Mouse (Mus musculus) activated CD4-positive, CD25-positive, alpha-beta regulatory T cell (primary cell): Measurements from ENCODE around the gene Cdrt4. TPM values are rescaled to one million over a fixed set of nuclear protein-coding genes. Genes with fewer than 3 reads are reported as not detected.

Experiments
- polyA plus RNA-seq, 2 experiments: library from polyadenylated mRNA; unstranded; fragments of 100-300 nt; shearing (Covaris generic); gene quantifications; one replicate each; pipeline ENCODE4 v1.2.1; 2017

Gene Cdrt4
- polyA plus RNA-seq = not detected

DNA sequence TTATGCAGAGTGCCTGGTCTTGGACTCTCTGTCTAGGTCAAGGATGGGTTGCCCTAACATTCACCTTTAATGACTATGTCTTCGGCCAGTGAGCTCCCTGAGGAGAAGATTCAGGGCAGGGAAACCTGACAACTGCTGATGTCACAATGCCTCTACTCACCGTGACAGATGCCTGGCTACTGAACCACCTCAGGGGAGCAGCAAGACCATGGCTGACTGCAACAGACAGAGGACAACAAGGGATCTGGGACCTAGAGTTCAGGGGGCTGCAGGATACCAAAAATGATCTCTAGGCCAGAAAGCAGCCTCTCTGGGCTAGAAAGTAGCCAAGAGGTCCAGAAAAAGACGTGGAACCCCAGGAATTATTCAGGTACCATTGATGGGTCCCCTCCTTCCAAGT, at the start of gene Cdrt4:
Cdrt4 (plus strand) TSS at position 182 of the 400 bp plus-strand sequence.

Other genes with a start within 250 kb of the Cdrt4 start
- gene Zfp287, start 219.3 kb upstream of the Cdrt4 start, polyA plus RNA-seq = 10 to 100 TPM; 15.2 to 31.2 TPM
- gene Gm10428, start 198.1 kb upstream of the Cdrt4 start, polyA plus RNA-seq = not detected
- gene Zfp286, start 161.7 kb upstream of the Cdrt4 start, polyA plus RNA-seq = 1 to 10 TPM in 1 of 2 experiments, under 1 TPM in 1; 0.98 to 3.0 TPM
- gene Trim16, start 131.0 kb upstream of the Cdrt4 start, polyA plus RNA-seq = 1 to 10 TPM in 1 of 2 experiments, under 1 TPM in 1; 0.89 to 5.5 TPM
- 1 to 10 TPM in 1 of 2 experiments, under 1 TPM in 1; 0.48 to 2.9 TPM for gene Fbxw10, start 104.1 kb upstream of the Cdrt4 start, polyA plus RNA-seq
- gene Tvp23b, start 71.7 kb upstream of the Cdrt4 start, polyA plus RNA-seq = 10 to 100 TPM; 35.1 to 42.9 TPM
- gene Tekt3, start 110.5 kb downstream of the Cdrt4 start, polyA plus RNA-seq = not detected
- gene Pmp22, start 177.8 kb downstream of the Cdrt4 start, polyA plus RNA-seq = 1 to 10 TPM in 1 of 2 experiments, not detected in 1; 1.2 TPM